Mouse (Mus musculus) cerebellum, adult 2 months (tissue): ENCODE data around the gene 4930453N24Rik. TPM values are rescaled to one million over a fixed set of nuclear protein-coding genes. Genes with fewer than 3 reads are reported as not detected.

Experiments
- DNase-seq, 2 experiments: peaks; one replicate each; pipeline ENCODE4 v3.0.0; 2021
- H3K27ac ChIP-seq: fragments of 200-500 bp; 2 replicates; pipeline ENCODE4 v1.5.1; 2012; ENCODE audit warnings: low read length, control low read depth, inconsistent platforms; ENCODE audit not compliant: insufficient read depth
- H3K27me3 ChIP-seq: fragments of 200-500 bp; 2 replicates; pipeline ENCODE4 v1.6.1; 2012; ENCODE audit warnings: inconsistent platforms, mild to moderate bottlenecking, low read length, moderate library complexity; ENCODE audit not compliant: control insufficient read depth, insufficient read depth
- H3K4me1 ChIP-seq: fragments of 200-500 bp; 2 replicates; pipeline ENCODE4 v1.6.1; 2011; ENCODE audit warnings: low read length; ENCODE audit not compliant: control insufficient read depth, insufficient read depth
- H3K4me3 ChIP-seq: fragments of 200-500 bp; replicated peaks from 2 replicates; pipeline ENCODE3; 2011; ENCODE audit warnings: mild to moderate bottlenecking, low read depth, low read length, control low read depth; ENCODE audit not compliant: insufficient read depth
- CTCF ChIP-seq: fragments of 200-500 bp; IDR thresholded peaks from 2 replicates; pipeline ENCODE4 v1.5.1; 2011; ENCODE audit warnings: low read depth, mild to moderate bottlenecking, control low read depth, low read length, moderate library complexity, borderline replicate concordance; ENCODE audit not compliant: insufficient read depth
- POLR2A ChIP-seq: fragments of 200-500 bp; IDR thresholded peaks from 2 replicates; pipeline ENCODE4 v1.6.1; 2011; ENCODE audit warnings: low read length, control low read depth, borderline replicate concordance; ENCODE audit not compliant: insufficient read depth
- WGBS: fragments of 180-500 bp; shearing (Covaris S2); methylation state at CpG from one replicate; pipeline ENCODE4 v1.1.7; 2018; 5-methylcytosine and 5-hydroxymethylcytosine counted together
- polyA plus RNA-seq: library from polyadenylated mRNA; depleted of rRNA; stranded (reverse); fragments of >200 nt; gene quantifications from 2 replicates; pipeline ENCODE4 v1.2.3, GENCODE M21; 2012; rRNA removed

4930453N24Rik gene
- 17.0 and 18.3 TPM in 2 replicates for polyA plus RNA-seq

DNA sequence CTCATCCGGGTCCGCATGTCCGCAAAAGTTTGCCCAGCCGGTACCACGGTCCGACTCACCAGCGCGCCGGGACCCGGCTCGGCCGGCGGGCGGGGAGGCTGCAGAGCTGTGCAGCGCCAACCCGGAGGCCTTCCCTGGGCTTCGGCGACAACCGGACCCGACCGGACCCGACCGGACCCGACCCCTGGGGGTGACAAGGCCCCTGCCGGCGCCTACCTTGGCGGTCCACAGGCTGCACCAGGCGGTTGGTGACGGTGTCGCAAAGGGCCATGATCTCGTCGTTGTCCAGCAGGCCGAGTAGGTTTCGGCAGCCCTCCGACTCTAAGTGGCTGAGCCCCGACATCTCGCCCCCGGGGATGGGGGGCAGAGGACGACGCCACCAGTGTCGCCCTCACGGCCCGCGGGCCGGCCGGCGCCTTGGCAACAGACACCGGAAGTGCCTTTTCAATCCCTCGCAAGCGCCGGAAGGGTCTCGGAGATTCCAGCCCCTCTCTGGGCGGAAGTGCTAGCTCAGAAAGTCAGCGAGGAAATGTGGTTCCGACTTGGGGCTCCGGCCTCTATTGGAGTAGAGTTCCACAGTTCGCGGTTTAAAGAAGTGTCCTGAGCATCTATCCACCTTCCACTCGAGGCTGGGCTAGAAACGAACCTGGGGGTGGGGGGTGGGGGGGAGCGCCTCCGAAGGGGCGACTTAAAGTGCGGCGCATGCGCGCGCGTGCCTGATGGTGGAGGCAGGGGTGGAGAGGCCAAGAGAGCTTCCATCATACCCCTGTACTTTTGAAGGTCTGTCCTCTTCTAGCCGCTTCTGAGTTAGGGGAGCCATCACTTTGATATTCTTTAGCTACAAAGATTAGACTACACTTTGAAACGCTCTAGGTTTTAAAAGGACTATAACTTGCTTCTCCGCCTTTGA, at the start of gene 4930453N24Rik:
4930453N24Rik (minus strand) TSS at position 641 of the 910 bp plus-strand sequence.
- peak; percentile 87 to 89 for DNase-seq
- Histone ChIP-seq H3K4me3 (peak within 1 kb of the TSS; percentile 81), H3K4me1 (no peaks in the 10 kb centered on the region), H3K27me3 (no peaks in the 10 kb centered on the region), H3K27ac (peak within 1 kb of the TSS; percentile 57)
- TF ChIP-seq CTCF (no peak), POLR2A (no peak; the same call in 1 of the 2 replicates)
- WGBS: 2% methylated on average over 72 of the region's 72 CpGs

GRCm38 (mm10) chr16:64817094-64817765, 46.3 kb upstream of the 4930453N24Rik start:
- Histone ChIP-seq H3K27me3 (no peaks in the 10 kb centered on the region), H3K4me1 (no peaks in the 10 kb centered on the region), H3K4me3 (no peak overlapping the region), H3K27ac (no peak overlapping the region)
- TF ChIP-seq CTCF (no peak), POLR2A (no peak)
- 97% methylated on average over 3 of the region's 3 CpGs for WGBS
- no peak for DNase-seq

DNA sequence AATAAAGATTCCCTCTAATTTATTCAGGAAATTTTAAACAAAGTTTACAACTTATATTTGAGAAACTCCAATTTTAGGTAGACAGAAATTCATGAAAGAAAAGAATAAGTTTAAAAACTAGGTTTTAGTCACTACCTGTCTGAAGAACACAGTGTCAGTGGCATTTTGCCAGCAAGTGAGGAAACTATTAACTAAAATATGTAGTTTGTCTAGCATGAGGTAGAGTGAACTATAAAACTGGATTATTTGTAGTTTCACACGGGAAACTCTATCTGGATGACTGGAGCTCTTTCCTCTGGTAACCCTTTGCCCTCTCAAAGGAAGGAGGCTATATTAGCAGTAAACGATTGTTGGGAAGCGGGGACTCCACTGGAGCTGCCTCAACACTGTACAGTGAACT, 32.1 kb upstream of the 4930453N24Rik start:
- TF ChIP-seq POLR2A: no peak
- no peak for TF ChIP-seq CTCF
- no peak overlapping the region for H3K27ac ChIP-seq
- no peak overlapping the region for H3K4me3 ChIP-seq
- no peak for DNase-seq
- no peaks in the 10 kb centered on the region for H3K4me1 ChIP-seq
- 91% methylated on average over 3 of the region's 3 CpGs for WGBS
- H3K27me3 ChIP-seq: no peaks in the 10 kb centered on the region

GRCm38 (mm10) chr16:64801638-64802037, 30.7 kb upstream of the 4930453N24Rik start:
- Histone ChIP-seq H3K4me1 (no peaks in the 10 kb centered on the region), H3K27ac (no peak overlapping the region), H3K27me3 (no peaks in the 10 kb centered on the region), H3K4me3 (no peak overlapping the region)
- DNase-seq: no peak
- TF ChIP-seq POLR2A: no peak

GRCm38 (mm10) chr16:64800393-64800792, 29.4 kb upstream of the 4930453N24Rik start:
- no peak for TF ChIP-seq CTCF
- no peak for TF ChIP-seq POLR2A
- Histone ChIP-seq H3K27ac (no peak overlapping the region), H3K4me1 (no peaks in the 10 kb centered on the region), H3K27me3 (no peaks in the 10 kb centered on the region), H3K4me3 (no peak overlapping the region)
- no peak for DNase-seq
- 94% methylated on average over 5 of the region's 5 CpGs for WGBS

DNA sequence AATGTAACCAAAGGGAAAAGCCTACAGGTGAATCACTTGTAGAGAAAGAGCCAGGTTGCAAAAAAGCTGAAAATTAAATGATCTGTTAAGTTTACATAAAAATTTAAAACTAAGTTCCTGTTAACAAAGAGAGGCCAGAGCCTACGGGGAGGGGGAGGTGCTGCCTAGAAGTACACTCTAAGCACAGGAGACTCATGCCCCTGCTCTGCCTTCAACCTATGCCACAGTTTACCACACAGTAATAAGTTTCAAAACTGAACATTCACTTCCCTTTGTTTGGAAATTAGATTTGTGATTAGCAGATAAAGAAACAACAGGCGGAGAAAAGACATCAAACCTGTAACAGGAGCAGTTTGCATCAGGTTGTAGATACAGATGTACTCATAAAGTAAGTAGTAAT, 23.8 kb upstream of the 4930453N24Rik start:
- 89% methylated on average over 2 of the region's 2 CpGs for whole genome bisulfite sequencing
- H3K4me3 ChIP-seq: no peak overlapping the region
- no peaks in the 10 kb centered on the region for H3K4me1 ChIP-seq
- H3K27ac ChIP-seq: no peak overlapping the region
- no peaks in the 10 kb centered on the region for H3K27me3 ChIP-seq
- DNase-seq: no peak
- TF ChIP-seq POLR2A (no peak), CTCF (no peak)

- WGBS: 95% methylated on average over 3 of the region's 3 CpGs
- Histone ChIP-seq H3K27me3 (no peaks in the 10 kb centered on the region), H3K4me1 (no peaks in the 10 kb centered on the region), H3K4me3 (no peak overlapping the region), H3K27ac (no peak overlapping the region)
- TF ChIP-seq CTCF (no peak), POLR2A (no peak)
- DNase-seq: no peak
Observed at GRCm38 (mm10) chr16:64789706-64790105, 18.7 kb upstream of the 4930453N24Rik start.

- Histone ChIP-seq H3K27ac (no peak overlapping the region), H3K4me3 (no peak overlapping the region), H3K27me3 (no peaks in the 10 kb centered on the region), H3K4me1 (no peaks in the 10 kb centered on the region)
- TF ChIP-seq CTCF (no peak), POLR2A (no peak)
- WGBS: 74% methylated on average over 1 of the region's 1 CpGs
- no peak for DNase-seq
Observed at GRCm38 (mm10) chr16:64775516-64775915, 4.6 kb upstream of the 4930453N24Rik start.
